Mouse (Mus musculus) lung, postnatal 36 days (tissue): ENCODE results near the gene Suv39h1.
"Not testable (repeated sequence)": the region's sequence is repeated elsewhere in the genome, so short reads cannot be mapped to it uniquely, and the experiment has no call there.

Source experiments
- DNase-seq: peaks from one replicate; pipeline ENCODE4 v3.0.0; 2022; ENCODE audit warnings: mixed read lengths

The Suv39h1 gene

DNA sequence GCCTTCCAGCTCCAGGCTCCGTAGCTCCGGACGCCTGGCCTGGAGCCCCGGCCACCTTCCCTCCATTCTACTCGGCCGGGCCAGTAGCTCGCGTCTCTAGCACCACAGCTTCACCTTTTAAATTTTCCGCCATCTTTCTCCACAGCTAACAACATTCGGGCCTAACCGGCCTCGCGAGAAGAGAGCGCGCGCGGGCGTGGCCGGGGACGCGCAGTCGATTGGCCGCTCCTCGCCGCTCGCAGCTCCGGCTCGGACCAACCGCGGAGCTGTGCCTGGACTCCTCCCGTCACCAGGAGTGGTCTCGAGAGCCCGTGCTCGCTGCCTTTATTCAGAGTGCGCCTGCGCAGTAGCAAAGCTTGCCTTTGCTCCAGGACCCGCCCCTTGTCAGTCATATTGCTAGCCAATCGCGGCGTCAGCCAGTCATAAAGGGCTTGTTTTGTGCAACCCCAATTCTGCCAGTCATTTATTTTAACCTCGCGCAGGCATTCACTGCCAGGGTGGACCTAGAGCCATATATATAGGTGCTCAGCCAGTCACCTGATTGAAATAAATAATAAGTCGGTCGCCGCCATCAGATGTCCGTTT, at the start of gene Suv39h1:
Gene Suv39h1 (minus strand): TSS at position 331 of the 585 bp plus-strand sequence.
- DNase-seq, result peak; percentile 95

DNA sequence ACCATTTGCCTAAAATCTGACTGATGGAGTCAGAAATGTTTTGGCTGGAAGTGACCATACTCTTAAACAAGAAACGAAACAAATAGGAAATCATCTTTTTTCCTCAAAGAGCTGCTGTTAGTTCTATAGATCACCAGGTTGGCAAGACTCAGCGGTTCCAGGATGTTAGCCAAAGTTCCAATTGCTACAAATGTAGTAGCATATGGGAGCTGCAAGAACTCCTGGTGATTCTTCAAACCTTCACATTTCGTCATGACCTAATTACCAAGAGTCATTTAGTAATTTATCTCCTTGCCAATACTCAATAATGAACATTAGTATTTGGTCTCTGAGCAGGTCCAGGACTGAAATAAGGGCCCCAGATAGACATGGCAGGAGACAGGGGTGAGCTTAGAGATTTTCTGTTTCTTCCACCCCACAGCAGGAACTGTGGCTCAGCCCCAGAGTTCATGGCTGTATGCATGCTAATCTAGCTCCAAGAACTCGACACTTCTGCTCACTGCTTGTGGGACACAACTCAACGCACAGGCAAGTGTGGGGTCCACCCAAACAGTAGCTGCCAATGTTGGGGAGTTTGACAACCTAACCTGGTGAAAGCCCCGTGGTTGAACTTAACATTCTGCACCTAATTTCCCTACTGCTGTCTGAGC, 49.4 kb upstream of the Suv39h1 start:
- no peak for DNase-seq

DNA sequence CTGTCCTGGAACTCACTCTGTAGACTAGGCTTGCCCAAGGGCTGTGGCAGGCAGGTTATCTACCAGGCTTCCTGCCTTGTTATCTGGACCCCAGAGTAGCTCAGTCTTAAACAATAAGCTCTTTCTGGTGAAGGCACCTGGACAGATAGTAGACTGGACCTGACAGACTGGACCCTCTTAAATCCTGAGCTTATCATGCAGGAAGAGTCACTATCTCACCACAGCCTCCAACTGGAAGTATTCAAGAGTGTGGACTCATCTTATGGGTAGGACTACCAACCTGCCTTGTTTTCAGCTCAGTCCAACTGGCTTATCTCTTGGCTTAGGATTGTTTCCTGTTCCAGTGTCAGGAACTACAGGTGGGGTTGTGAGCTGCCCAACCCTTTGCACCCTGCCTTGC, 42.7 kb upstream of the Suv39h1 start:
- no peak for DNase-seq

DNA sequence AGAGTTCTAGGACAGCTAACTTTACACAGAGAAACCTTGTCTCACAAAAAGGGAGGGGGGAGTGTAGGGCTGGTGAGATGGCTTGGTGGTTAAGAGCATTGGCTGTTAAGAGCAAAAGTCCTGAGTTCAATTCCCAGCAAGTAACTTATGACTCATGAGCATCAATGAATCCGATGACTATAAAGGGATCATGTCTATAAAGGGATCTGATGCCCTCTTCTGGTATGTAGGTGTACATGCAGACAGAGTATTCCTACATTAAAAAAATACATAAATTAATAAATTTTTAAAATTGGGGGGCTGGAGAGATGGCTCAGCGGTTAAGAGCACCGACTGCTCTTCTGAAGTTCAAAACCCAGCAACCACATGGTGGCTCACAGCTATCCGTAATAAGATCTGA, 40.7 kb upstream of the Suv39h1 start:
- no peak for DNase-seq

DNA sequence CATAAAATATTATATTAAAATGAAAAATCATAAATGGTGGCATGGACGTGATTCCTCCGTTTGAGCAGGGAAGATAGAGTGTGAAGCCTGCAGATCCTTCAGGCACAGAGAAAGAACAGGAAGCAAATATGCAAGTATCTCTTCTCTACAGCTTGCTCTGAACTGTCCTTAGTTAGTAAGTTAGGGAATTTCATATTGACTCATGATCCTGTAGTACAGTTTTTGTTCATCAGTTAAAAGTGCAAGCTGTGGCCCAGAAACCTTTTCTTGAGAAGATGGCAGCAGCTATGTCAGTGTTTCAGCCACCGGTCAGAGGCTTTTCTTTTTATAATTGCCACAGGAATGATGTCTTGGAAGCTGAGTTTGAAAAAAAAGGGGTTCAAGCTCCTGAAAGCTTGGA, 30.5 kb upstream of the Suv39h1 start:
- DNase-seq, result no peak

DNA sequence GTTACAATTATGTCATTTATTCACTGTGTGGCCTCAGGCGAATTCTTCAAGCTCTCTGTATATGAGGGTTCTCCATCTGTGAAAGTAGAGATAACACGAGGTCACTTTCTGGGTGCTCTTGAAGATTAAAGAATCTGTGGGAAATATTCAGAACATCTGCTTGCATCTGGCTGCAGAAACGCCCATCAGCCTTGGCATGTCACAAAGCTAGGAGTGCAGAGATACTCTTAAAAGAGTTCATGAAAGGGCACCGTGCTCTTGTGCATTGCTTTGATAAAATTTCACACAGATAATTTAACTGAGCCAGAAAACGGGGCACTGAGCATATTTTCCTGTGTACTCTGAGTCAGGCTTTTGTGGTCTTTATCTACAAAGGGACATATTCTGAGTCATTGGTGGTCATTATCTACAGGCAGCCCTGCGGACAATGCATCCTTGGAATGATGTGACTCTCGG, 27.7 kb upstream of the Suv39h1 start:
- DNase-seq, result no peak

DNA sequence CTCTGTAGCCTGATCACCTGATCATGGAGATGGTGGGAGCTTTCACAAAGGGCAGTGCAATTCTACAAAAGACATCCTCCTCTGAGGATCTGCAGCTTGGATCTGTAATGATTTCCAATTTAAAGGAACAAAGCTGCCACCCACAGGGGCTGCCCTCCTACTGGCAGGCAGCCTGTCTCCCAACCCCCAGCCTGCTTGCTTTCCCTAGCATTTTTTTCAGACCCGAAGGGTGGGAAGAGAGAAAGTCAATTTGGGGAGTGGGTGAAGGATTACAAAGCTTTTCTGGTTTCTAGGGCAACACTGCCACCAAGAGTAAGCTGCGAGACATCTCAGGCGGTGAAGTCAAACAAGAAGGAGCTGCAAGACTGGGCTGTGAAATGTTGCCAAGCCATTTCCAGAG, 26.5 kb upstream of the Suv39h1 start:
- no peak for DNase-seq

DNA sequence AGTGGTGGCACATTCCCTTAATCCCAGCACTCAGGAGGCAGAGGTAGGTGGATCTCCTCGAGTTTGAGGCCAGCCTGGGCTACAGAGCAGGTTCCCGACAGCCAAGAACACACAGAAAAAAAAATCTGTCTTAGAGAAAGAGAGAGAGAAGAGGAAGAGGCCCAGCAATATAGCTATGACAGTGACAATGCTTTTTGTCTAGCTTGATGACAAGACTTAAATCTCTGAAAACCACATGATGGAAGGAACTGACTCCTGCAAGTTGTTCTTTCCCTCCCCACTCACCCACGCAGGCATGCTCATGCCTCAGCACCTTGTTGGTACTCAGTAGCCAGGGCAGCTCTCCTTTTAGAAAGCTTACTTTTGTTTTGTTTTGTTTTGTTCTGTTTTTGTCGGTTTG, 24.9 kb upstream of the Suv39h1 start:
- DNase-seq, result no peak

DNA sequence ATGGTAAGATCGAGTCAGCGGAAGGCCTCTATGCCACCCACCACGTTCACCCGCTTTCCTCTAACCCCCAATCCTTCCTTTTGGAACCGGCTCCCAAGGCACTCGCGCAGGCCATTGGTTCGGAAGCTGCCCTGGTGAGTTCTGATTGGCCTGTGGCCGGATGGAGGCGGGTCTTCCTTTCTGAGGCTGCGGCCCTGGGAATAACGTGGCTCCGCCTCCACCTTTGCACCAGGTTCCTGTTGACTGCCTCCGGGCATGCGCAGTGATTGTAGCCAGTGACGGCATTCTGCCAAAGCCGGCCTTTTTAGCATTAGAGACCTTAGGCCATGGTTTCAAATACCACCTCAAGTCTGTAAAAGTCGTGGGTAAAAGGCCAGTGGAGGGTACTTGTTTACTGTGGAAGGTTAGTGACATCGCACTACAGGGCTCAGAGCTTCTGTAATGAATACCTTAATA, 22.3 kb upstream of the Suv39h1 start:
- peak; percentile 98 for DNase-seq

DNA sequence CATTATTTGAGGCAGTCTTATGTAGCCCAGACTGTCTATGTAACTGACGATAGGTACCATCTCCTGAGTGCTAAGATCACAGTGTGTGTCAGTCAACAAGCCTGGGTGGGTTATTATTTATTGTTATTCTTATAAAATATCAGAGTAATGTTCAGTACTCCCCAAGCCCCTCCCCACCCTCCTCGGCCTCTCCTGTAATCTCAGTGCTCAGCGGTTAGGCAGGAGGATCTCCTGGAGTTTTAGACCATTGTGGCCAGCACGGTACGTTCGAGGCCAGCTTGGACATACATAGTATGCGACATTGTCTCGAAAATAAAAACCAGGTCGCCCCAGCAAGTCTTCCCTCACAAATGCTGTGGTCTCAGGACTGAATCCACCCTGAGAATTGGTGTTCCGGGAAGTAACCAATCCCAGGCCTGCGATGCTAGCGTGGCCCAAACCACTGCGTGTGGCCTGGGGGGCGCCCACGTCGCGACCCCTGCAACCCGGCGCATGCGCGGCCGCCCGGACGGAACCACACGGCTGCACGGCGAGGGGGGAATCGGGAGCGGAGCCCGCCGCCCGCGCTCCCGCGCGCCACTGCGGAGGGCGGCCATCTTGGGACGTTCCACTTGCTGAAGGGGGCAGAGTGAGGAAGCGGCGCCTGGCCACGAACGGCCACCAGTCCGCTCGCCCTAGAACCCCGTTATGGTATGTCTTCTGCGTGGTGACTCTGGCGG, 21.7 kb upstream of the Suv39h1 start:
- peak; percentile 77 for DNase-seq

DNA sequence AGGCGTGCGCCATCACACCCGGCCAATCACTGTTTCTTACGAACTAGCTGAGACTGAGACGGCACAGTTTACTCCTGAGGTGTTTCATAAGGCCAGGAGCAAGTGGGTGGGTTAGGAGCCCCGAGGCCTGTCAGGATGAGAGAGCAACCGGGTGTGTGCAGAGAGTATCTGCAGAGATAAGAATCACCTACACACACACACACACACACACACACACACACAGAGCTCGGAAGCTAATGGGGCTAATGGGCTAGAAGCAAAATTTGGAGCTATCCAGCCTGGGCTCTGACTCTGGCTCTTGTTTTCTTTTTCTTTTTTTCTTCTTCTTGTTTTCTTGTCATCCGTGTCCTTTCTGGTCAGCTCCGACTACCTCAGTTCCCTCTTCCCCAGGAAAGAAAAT, 21.0 kb upstream of the Suv39h1 start:
- DNase-seq, result no peak

DNA sequence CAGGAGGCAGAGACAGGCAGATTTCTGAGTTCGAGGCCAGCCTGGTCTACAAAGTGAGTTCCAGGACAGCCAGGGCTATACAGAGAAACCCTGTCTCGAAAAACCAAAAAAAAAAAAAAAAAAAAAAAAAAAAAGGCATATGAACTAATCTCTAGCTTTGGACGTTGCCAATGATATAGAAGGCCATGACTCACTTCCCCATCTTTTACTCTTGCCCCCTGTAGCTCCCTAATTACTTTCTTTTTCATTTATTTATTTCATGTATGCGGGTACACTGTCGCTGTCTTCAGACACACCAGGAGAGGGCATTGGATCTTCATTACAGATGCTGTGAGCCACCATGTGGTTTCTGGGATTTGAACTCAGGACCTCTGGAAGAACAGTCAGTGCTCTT, 16.4 kb upstream of the Suv39h1 start:
- not testable (repeated sequence) for DNase-seq

DNA sequence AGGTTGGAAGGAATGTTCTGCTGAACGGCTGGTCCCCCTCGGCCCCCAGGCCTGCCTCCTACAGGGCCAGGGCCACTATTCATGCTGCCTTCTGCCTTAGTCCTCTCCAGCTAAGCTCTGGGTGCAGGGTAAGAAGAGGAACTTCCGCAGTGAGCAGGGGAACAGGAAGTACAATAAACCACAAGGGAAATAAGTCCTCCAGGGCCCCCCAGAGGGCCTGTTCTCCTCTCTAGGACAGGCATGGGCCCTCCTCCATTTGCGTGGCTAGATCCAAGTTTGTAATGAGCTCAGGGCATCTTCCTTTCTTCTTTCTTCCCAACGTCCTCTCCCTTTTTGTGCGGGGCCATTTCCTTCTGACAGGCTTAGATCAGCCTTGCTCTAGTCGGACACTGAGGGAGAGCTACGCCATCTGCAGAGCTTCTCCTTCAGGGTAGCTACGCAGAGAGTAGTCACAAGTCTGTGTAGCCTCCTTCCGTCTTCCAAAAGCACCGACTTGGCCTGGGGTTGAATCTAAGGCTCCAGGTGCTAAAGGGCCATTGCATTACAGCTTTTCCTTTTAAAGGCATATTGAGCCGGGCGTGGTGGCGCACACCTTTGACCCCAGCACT, 15.9 kb upstream of the Suv39h1 start, which contains the start of gene Was:
Gene Was (minus strand): TSS at position 153 of the 608 bp plus-strand sequence.
- peak; percentile 42 for DNase-seq

DNA sequence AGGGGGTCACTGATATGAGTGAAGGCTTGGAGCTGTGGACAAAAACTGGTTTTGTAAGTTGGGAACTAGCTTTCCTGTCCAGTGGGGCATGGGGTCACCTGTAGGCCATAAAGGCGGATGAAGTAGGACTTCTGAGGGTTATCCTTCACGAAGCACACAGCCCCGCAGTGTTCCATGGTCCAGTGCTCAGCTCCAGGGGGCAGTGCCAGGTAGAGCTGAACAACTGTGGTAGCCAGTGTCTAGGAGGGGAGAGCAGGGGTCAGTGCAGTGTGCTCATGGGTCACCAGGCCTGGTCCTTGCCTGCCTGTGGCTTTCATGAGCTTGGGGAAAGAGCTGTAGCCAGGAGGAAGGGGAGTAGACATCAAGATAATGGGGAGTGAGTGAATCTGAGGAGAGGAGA, 15.2 kb upstream of the Suv39h1 start:
- no peak for DNase-seq

DNA sequence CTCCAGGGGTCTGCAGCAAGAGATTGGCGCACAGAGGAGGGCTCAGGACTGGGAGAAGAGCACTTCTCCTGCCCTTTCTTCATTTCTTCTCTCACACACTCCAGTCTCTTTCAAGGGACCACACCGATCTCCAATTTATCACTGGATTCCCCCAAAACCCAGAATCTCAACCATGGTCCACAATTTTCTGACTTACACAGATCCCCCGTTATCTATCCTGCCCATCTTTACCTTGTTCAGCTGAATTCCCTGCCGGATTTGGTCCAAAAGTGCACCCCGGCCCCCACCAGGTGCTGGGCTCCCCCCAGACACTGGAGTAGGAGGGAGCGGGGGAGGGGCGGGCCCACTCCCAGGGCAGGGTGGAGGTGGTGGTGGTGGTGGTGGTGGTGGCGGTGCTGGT, 11.1 kb upstream of the Suv39h1 start:
- no peak for DNase-seq

DNA sequence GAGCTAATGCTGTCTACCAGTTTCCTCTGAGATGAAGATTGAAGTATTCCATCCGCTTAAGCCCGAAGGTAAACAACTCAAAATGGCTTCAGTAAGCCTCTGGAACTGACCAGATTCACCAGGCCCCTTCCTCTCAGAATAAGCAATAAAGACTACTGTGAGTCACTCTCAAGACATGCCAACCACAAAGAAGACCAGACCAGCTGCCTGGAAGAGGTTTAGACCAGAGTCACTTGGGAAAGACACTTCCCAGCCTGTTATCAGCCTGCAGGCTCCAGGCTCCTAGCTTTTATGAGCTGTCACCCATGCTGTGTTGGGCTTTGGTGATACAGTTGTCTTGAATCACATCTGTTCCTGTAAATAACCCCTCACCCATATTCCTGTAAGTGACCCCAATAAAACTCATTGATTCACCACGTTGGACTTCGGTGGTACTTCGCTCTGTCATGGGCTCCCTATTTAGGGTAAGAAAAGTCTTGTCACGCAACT, 10.3 kb upstream of the Suv39h1 start:
- no peak for DNase-seq

DNA sequence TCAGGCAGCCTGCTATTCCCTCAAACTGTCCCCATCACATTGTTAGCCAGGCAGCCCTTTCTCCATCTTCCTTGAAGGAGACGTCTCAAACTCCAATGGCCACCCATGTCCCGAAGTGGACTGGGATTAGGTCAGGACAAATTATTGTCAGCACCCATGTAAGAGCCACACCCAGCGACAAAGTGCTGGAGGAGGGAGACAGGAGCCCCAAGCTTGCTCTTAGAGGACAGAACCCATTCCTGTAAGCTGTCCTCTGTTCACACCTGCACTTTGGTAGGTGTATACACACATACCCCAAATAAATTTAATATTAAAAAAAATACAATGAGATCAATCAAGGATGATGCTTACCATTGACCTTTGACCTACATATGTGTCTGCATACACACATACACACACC, 544 bp upstream of the Suv39h1 start:
- DNase-seq, result no peak

DNA sequence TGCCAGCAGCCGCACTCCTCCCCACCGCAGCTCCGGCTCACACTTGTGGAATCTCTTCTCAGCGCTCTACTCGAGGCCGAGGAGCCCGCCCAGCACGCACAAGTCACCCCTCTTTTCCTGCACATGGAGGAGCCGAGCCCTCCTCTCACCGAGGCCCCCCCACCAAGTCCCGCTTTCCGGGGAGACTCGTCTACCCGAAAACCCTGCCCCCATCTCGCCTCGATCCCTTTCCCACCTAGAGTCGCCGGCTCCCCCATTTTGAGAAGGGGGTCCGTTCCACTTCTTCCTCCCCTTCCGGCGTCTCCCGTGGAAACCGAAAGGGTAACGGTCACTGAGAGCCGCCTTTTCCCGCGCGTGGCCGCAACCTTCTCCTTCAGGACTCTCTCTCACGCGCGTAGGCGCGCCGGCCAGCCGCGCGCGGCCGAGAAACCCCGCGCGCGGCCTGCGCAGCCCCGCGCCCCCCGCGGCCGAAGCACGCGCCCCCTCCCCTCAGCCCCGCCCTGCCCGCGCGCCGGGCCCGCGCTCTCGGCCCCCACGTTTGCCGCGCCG, 605 bp downstream of the Suv39h1 start:
- peak; percentile 14 for DNase-seq

DNA sequence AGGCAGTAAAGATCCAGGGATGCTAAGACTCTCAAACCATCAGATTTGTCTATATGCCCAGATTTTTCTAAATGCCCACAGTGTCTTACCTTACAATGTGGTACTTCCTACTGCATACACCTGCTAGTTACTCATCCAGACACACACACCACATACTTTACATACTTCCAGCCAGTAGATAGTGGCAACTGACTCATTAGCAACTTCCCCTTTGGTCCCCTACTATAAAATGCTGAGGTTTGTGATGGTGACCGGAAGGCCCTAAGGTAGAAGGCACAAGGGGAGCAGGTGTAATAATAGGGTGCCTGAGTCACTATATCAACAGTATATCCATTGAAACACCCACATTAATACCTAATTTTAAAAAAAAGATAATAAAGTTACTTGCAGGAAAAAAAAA, 5.4 kb downstream of the Suv39h1 start:
- no peak for DNase-seq

DNA sequence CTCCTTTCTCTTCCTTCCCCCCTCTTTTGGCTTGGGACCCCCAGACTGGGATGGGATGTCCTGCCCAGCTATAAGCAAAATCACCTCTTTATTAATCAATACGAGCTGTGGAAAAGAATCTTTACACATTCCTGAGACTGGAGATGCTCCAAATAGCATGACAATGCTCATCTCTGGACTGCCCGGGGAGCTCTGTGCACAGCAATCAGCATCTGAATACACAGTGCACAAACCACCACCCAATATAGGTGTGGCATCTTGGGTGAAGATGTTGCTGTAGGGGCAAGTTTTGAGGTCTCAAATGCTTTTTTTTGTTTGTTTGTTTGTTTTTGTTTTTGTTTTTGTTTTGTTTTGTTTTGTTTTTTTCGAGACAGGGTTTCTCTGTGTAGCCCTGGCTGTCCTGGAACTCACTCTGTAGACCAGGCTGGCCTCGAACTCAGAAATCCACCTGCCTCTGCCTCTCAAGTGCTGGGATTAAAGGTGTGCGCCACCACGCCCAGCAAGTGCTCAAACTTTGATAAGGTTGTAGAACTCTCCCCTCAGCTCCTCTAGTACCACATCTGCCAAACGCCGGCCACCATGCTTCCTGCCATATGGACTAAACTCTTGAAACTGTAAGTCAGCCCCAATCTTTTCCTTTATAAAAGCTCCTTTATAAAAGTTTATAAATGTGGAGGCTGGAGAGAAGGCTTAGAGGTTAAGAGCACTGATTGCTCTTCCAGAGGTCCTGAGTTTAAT, 23.3 kb downstream of the Suv39h1 start:
- DNase-seq, result not testable (repeated sequence)

DNA sequence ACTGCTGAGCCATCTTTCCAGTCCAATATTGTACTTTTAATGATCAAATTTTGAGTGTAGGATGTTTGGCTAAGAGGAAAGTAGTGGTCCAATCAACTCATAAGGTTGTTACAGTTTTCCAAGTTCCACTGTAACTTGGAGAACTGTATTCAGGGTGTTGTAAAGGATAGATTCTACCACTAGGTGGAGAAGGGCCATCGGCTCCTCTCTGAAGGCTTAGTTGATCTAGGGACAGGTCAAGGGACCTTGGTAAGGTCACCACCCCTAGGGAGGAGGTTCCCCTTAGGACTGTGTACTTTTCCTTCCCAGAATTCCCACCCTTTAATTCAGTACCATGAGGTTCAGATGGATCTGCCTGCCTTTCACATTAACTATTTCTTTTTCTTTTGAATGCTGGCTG, 41.6 kb downstream of the Suv39h1 start:
- DNase-seq, result no peak

DNA sequence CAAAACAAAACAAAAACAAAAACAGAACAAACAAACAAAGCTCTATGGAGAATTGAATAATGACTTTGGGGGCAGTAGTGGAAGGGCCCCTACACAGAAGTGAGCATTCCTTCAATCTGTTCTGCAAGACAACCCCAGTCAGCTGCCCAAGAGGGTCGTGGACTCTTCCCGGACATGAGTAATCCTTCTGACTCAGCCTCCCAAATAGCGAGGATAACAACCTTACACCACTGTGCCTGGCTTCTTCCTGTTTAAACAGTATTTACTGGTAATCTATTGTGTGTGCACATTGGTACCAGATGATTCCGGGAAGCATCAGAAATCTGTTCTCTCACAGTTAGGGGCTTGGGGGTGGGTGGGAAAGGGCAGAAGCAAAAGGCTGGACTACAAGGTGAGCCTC, 47.7 kb downstream of the Suv39h1 start:
- DNase-seq, result no peak
